Mouse (Mus musculus): ENCODE measurements around the gene Mob3b.
"Not testable (repeated sequence)": the region's sequence is repeated elsewhere in the genome, so short reads cannot be mapped to it uniquely, and the experiment has no call there.

The Mob3b gene

DNA sequence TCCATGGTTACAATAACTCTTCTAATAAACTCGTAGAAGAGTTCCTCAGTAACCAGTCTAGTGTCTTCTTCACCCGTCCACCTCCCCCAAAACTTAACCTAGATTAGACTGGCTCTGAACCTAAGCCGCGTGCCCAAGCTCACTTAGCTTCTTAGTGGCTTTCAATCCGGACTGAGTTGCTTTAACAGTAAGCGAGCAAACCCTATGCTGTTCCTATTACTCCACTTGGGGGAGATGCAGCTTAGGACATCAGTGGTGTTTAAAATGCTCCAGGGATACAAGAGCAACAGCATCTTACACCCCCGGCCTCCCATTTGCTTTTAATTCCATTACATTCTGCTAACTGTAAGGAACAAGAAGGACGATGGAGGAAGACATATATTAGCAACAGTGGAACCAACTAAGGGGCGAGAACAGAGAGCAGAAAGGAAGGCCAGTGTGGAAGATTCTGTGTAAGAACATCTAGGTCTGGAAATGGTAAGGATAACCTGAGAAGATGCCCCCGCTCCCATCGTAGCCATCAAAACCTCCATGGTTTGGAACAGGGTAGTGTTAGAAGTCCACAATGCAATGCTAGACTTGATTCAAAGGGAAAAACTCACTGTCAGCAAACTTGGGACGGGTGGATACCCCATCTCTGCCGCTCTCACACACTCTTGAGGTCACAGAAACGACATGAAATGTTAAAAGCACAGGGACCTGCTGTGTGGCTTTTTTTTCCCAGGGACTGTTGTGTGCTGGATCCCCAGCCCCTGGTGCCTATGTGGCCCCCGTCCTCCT lies 196.3 kb downstream of the Mob3b start:
- no peak for DNase-seq

DNA sequence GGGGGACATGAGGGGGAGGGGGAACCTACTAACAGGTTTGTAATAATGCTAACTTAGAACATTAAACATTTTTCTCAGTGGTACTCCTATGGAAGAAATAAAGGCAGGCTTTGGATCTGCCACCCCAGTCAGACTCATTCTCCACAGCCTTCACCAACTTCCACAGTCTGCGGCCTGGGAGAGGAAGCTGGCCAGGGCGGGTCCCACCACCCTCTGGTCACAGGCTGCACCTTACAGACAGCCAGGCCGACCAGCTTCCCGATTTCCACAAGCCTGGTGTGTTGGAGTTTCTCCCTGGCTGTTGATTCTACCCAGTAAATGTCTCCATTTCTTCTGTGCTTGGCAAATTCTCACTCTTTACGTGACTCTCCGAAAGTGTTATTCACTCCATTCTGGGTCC lies 197.8 kb downstream of the Mob3b start:
- no peak for DNase-seq

DNA sequence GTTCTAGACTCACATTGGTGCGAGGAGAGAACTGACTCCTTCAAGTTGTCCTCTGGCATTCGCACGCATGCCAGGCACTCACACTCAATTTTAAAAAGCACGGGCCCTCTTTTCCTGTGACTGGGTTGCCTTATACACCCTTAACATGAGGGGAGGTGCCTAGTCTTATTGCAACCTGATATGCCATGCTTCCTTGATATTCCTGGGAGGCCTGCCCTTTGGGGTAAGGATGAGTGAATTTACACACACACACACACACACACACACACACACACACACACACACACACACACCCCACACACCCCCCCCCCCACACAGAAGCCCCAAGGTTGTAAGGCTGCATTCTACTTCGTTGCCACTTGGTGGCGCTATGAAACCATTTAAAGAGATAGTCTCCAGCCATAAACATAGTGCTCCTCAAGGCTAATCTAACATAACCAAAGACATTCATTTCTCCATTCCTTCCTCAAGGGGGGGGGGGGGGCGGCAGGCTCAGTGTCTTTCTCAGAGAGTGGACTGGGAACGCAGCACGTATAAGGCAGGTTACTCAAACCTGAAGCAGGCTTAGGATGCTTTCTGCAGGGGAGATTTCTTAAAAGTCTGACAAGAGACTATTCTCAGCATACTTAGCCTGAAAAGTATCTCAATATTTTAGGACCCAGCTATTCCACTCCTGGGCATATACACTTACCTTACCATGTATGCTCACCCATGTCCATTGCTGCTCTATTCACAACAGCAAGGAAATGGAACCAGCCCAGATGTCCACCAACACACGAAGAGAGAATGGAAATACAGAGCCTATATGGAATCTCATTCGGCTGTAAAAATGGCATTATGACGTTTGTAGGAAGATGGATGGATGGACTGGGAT lies 198.9 kb downstream of the Mob3b start:
- DNase-seq = peak; percentile 50

DNA sequence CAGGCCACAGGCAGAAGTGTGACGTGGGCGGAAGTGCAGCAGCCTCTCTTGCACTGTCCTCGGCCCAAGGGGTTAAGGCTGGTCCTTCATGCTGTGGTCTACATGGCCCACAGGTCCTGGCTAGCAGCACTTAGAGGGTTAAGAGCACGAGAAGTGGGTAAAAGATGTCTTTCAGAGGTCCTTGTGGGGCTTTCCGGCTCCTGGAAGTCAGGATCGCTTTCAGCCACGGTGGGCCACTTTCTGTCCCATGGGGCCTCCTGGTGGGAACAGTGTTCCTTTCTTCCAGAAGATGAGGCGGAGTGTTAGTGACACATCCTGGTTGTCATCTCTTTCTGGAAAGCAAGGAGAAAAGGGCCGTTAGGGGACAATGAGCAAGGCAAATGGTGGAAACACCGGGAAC lies 203.6 kb downstream of the Mob3b start:
- no peak for DNase-seq

DNA sequence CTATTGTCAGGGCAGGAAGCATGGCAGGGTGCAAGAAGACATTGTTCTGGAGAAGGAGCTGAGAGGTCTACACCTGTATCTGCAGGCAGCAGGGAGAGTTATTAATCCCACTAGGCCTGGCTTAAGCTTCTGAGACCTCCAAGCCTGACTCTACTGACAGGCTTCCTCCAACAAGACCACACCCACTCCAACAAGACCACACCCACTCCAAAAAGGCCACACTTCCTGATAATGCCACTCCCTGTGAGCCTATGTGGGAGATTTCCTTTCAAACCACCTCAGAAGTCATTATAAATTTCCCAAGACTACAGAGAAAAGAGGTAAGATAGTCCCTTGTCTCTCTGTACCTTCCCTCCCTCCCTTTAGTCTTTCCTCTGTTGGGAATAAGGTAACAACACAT lies 210.1 kb downstream of the Mob3b start:
- no peak for DNase-seq

DNA sequence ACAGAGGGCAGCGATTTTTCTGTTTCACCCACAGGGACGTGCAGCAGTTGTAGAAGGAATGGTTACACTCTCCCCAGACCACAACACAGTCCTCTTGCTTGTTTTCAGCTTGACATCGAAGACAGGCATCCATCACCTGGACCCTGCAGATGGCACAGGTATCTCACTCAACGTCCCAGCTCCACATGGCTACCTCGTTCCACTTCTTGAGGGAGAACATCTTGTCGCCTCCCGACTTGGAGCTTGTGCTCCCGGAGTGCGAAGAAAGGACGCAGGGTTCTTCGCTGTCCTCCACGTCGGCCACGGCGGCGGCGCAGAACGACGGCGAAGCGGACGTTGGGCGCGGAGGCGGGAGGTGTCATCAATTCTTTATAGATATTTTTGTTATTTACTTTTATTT lies 216.2 kb downstream of the Mob3b start:
- no peak for DNase-seq

DNA sequence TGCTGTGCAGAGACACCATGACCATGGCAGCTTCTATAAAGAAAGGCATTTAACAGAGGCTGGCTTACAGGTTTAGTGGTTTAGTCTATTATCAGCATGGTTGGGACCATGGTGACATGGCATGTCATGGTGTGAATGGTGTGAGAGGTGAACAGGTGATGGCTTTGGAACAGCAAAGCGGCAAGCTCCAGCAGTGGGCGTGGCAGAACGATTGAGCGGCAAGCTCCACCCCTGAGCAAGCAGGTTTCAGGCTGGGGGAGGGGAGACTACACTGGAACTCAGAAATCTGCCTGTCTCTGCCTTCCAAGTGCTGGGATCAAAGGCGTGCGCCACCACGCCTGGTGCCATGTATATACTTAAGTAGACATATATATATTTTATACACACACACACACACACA lies 228.9 kb downstream of the Mob3b start:
- not testable (repeated sequence) for DNase-seq

DNA sequence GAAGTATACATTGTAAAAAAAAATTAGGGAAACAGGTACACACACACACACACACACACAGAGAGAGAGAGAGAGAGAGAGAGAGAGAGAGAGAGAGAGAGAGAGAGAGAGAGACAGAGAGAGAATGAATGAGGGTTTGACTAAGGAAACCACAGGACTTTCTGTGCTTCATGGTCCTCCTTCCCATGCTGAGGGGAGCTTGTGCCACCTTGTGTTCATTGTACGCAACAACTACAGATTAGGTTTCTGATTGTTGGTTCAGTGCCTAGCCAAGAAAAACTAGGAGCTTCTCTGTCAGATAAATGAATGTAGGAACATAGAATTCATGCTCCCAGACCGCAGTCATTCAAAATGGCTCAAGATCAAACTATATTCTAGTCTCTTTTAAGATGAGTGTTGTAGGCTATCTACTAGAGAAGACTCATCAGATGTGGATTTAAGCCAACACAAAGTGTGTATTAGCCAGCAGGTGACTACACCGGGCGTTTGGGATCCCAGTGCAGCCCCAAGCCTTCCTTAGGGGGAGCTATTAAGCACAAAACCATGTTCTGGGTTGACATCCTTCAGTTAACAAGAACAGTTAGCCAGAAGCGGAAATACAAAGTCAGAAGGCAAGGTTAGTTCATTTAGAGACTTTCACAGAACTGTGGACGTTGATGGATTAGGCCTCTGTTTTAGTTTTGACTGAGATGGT lies 235.0 kb downstream of the Mob3b start:
- peak; percentile 55 for DNase-seq

DNA sequence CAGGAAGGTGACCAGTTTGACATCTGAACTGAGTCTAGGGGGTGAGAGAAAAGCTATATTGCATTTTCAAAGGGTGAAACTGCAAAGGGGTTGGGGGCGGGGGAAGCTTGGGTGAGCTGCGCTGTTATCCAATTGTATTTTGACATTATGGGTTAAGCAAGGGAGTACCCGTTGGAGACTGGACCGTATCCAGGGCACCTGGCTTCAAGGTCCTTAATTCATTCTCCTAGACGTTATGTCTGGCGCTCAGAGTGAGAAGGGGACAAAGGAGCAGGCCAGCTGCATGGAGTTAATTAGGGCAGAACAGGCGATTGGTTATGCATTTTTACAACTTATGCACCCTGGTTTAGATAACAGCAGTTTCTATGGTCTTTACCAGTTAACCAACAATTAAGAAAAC lies 239.9 kb downstream of the Mob3b start:
- no peak for DNase-seq

DNA sequence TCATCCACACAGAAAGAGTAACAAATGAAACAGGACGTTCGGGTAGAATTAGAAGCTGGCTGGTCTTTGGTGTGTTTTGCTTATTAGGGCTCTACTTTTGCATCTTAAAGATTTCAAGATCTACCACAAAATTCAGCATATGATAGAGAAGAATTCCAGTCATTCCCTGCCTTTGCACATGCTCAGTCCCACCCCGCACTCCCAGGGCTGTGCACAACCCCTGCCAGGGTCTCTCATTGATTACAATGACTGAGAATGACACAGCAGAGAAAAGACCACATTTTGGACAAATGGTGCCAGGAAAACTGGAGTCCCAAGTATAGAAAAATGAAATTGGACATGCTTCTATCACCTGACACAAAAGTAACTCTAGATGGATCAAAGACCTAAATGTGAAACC lies 245.1 kb downstream of the Mob3b start:
- no peak for DNase-seq

DNA sequence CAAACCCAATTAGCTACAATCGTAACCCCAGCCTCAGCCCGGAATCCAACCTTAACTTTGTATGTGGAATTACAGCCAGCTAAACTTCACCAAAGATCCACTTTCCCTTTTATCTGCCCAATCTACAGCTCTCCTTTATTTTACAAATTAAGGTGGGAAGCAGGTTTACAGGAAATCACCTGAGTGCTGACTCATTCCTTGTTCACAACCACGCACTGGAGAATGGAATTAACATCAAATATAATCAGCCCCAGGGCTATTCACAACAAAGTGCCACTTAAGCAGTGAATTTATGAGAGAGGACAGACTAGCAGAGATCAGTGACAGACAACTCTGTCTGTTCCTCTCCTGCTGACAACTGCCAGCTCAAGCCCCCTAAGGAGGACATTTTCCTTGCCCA lies 245.9 kb downstream of the Mob3b start:
- no peak for DNase-seq

DNA sequence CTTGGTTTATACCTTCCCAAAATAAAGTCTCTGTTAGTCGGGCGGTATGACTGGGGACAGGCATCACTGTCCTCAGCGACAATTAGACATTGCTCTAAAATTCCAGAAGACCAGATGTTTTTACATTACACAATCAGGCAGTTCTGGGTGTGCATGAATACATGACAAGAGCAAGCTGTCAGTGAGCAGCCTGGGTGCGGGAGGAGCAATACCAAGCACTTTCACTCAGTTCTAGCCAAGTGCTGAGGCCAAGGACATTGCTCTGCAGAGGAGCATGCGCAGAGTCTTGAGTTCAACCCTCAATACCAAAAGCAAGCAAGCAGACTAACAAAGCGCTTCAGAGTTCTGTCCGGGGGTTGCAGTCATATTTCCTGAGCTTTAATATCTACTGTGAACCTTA lies 249.2 kb downstream of the Mob3b start:
- DNase-seq = peak; percentile 41

DNA sequence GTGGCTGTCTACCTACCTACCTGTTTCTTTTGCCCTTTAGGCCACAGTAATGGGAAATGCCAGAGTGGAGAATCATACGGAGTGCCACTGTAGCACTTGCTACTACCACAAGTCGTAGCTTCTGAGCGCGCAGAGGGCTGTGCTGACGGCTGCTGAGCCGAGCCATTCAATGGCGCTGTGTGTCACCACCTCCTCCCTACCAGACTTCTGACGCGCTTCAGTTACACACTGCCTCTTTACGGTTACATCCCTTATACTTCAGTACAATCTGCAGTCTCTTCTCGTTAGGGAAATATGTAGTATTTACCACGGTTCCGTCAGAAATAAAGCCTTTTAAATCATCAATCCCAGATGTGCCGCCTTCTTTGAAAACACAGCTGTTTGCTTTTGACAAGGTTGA lies 250.3 kb downstream of the Mob3b start:
- DNase-seq = no peak

DNA sequence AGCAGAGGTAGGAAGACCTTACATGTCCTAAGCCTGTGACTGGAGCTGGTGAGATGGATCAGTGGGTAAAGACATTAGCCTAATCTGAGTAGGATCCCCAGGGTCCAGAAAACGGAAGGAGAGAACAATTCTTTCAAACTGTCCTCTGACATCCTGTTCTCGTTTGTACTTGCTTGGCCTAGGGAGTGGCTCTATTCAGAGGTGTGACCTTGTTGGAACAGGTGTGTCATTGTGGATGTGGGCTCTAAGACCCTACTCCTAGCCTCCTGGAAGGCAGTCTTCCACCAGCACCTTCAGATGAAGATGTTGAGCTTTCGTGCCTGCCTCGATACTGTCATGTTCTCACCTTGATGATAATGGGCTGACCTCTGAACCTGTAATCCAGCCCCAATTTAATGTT lies 251.1 kb downstream of the Mob3b start:
- no peak for DNase-seq

DNA sequence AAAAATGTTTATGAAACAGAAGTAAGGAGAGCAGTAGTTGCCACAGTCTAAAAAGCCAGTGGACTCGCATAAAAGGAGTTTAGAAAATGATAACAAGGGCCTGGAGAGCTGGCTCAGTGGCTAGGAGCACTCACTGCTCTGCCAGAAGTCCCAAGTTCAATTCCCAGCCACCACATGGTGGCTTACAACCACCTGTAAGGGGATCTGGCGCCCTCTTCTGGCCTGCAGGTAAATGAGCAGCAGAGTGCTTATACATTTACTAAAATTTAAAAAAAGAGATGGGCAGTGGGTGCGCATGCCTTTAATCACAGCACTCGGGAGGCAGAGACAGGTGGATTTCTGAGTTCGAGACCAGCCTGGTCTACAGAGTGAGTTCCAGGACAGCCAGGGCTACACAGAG lies 251.9 kb downstream of the Mob3b start:
- peak; percentile 23 for DNase-seq

DNA sequence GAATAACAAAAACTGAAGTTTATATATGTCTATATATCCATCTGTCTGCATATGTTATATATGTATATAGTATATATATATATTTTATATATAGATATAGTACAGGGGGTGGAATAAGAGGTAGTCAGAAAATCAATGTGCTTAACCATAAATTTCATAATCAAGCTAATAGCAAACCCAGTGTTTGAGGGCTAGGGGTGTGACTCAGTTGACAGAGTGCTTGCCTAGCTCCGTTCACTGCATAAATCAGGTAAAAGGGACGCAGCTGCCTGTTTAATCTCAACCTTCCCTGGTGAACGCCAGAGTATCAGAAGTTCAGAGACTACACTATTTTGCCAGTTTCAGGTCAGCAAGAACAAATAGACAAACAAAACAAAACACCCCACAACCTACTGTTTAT lies 255.7 kb downstream of the Mob3b start:
- not testable (repeated sequence) for DNase-seq

DNA sequence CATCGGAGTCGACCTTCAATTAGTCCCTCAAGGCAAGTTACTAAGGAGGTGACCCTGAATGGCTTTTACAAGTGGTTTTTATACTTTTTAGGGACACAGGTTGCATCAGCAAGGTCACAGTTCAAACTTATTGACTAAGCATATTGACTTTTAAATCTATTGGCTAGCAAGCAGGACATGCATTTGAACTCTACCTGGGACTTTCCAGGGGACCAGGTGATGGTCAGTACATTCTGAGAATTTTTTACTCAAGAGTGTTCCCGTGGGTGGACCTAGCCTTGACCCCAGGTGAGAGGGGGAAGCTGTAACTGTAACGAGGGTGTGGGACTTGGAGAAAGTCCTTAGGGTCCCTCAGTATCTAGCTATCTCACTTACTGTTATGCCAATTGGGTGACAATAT lies 256.1 kb downstream of the Mob3b start:
- DNase-seq = no peak

DNA sequence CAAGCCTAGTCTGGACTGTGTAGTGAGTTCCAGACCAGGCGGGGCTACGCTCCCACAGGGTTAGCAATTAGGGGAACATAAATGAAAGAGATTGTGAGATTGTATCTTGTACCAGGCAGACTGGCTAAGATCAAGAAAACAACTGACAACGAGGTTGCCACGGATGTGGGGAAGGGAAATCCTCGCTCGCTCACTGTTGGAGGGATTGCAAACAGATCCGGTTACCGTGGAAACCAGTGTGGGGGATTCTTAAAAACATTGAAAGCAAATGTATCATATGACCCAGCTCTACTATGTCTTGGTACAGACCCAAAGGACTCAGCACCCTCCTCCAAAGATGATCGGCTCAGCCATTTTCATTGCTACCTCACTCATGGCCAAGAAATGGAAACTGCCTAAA lies 257.1 kb downstream of the Mob3b start:
- DNase-seq = no peak

DNA sequence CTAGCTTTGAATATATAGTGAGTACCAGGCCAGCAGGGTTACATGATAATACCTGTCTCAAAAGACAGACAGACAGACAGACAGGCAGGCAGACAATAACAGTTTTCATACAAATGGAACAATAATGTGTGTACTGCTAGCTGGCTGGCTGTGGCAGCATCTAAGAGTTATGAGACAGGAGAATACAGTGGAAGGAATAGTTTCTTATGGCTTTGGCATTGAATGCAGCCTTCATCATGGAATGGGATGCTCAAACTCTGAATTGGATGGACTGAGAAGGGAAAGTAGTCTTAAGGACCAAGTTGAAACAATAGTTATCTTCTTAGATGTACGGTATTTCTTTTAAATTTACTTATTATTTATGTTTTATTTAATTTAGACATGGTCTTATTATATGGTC lies 258.0 kb downstream of the Mob3b start:
- no peak for DNase-seq

All from lung, postnatal 14 days (tissue).